Mouse (Mus musculus) olfactory bulb, adult 2 months (tissue): ENCODE data around the gene Scube1.

ENCODE experiments used
- CTCF ChIP-seq: fragments of 200-500 bp; IDR thresholded peaks from 2 replicates; pipeline ENCODE4 v1.5.1; 2012; ENCODE audit warnings: low read depth, mild to moderate bottlenecking, low read length, moderate library complexity; ENCODE audit not compliant: insufficient read depth
- POLR2A ChIP-seq: fragments of 200-500 bp; IDR thresholded peaks from 2 replicates; pipeline ENCODE4 v1.6.1; 2012; ENCODE audit warnings: mild to moderate bottlenecking, low read depth, low read length, moderate library complexity; ENCODE audit not compliant: insufficient read depth

DNA sequence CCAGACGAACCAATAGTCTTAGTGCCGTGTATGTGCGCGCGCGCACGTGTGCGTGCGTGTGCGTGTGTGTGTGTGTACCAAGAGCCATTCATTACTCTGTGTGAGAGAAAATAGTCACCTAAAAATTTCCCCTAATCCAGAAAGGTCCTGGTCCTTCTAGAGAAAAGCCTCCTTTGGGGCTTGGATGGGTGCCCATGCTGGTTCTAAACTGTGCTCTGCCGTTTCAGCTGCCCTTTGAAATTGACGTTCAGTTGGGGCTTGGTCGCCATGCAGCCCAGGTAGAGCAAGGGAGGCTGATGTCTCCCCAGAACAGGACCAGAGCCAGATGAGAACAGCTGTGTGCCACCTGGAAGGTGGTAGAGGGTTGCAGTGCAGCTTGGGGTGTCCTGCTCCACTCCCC, 36.7 kb upstream of the Scube1 start:
- TF ChIP-seq CTCF (no peak), POLR2A (no peak)
